Mouse (Mus musculus): Measurements from ENCODE around the gene Galnt16. TPM values are rescaled to one million over a fixed set of nuclear protein-coding genes. Genes with fewer than 3 reads are reported as not detected.

The Galnt16 gene
- polyA plus RNA-seq, 1 experiment from 2014 or later: 22.7 TPM

DNA sequence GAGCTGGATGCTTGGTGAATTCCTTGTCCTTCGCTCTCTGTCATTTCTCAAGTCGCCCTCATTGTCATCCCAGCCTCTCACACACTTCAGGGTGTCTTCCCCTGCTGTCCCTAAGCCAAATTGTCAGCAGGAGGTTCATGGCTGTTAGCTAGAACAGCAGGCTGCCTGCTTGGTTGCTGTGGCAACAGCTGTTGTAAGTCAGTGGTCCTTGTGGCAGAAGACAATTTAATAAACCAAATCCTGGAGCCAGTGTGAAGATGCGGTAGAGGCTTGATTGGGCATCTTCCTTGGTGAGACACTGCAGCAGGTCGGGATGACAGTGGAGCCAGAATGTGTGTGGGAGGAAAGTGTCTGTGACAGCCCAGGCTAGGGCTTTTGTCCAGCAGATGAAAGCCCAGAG is 27.2 kb downstream of the Galnt16 start:
- ATAC-seq (ENCODE audit: low read depth): peak; percentile 62
- no peaks in the 10 kb centered on the region for H3K9me3 ChIP-seq (ENCODE audit: control insufficient read depth, low read length)
- H3K27ac ChIP-seq (ENCODE audit: low read depth, low read length): peak overlapping the region; percentile 56
- H3K4me2 ChIP-seq (ENCODE audit: low read depth, low read length): no peak overlapping the region
- peaks cover 9% of the 10 kb centered on the region; the same call in 1 of the 2 replicates for H3K4me1 ChIP-seq (ENCODE audit: control insufficient read depth, insufficient read depth, low read length)
- H3K4me3 ChIP-seq (ENCODE audit: low read depth, low read length): no peak overlapping the region
- H3K36me3 ChIP-seq (ENCODE audit: control insufficient read depth, insufficient read depth, low read length): no peaks in the 10 kb centered on the region
- 9% methylated on average over 4 of the region's 4 CpGs for WGBS
- no peaks in the 10 kb centered on the region for H3K27me3 ChIP-seq (ENCODE audit: control insufficient read depth, insufficient read depth, low read length)
- no peak overlapping the region for H3K9ac ChIP-seq (replicated peaks; ENCODE audit: low read depth, low read length)

DNA sequence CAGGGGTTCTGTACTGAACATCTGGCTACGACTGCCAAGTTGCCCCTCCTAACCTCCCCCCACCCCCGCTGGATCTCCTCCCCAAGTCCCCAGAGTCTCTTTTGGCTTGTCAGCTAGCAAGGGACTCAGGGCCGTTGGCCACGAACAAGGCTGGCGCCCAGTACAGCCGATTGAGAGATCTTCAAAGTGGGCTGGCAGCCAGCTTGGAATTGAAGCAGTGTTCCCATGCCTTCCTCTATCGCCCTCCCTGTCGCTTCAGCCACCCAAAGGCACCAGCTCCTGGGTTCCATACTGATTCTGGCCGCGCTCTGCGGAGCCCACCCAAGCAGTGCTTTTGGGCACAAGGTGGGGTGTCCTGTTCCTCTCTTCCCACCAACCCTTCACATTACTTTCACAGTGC is 31.6 kb downstream of the Galnt16 start:
- no peak for ATAC-seq (ENCODE audit: low read depth)

DNA sequence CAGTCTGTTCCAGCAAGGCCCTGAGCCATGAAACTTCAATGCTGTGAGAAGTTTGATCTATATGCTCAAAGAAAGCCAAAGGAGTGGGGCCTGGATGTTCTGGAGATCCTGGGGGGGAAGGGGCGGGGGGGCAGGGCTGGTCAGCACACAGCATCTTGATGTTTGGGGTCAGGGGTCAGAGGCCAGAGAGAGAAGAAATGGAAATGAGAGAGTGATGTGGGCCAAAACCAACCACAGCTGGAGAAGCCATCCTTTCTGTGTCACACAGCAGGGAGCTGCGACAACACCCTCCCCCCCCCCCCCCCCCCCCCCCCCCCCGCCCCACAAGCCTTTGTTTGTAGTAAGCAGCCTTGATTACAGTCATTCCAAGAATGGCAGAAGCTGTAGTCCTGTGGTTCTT is 35.1 kb downstream of the Galnt16 start:
- Histone ChIP-seq H3K27ac (ENCODE audit: low read depth, low read length) (no peak overlapping the region), H3K27me3 (ENCODE audit: control insufficient read depth, insufficient read depth, low read length) (no peaks in the 10 kb centered on the region), H3K9me3 (ENCODE audit: control insufficient read depth, low read length) (no peaks in the 10 kb centered on the region), H3K4me1 (ENCODE audit: control insufficient read depth, insufficient read depth, low read length) (no peaks in the 10 kb centered on the region), H3K4me2 (ENCODE audit: low read depth, low read length) (no peak overlapping the region), H3K9ac (replicated peaks; ENCODE audit: low read depth, low read length) (no peak overlapping the region), H3K4me3 (ENCODE audit: low read depth, low read length) (no peak overlapping the region), H3K36me3 (ENCODE audit: control insufficient read depth, insufficient read depth, low read length) (no peaks in the 10 kb centered on the region)
- no peak for ATAC-seq (ENCODE audit: low read depth)
- WGBS: 6% methylated on average over 2 of the region's 3 CpGs

More for the DNA sequence above, 31.6 kb downstream of the Galnt16 start:
- H3K4me1 ChIP-seq (ENCODE audit: control insufficient read depth, insufficient read depth, low read length): peaks cover 9% of the 10 kb centered on the region; the same call in 1 of the 2 replicates
- H3K27me3 ChIP-seq (ENCODE audit: control insufficient read depth, insufficient read depth, low read length): no peaks in the 10 kb centered on the region
- 61% methylated on average over 11 of the region's 11 CpGs for WGBS
- H3K9me3 ChIP-seq (ENCODE audit: control insufficient read depth, low read length): no peaks in the 10 kb centered on the region
- no peak overlapping the region for H3K9ac ChIP-seq (replicated peaks; ENCODE audit: low read depth, low read length)
- no peak overlapping the region for H3K4me3 ChIP-seq (ENCODE audit: low read depth, low read length)
- no peak overlapping the region for H3K4me2 ChIP-seq (ENCODE audit: low read depth, low read length)
- no peaks in the 10 kb centered on the region for H3K36me3 ChIP-seq (ENCODE audit: control insufficient read depth, insufficient read depth, low read length)
- no peak overlapping the region for H3K27ac ChIP-seq (ENCODE audit: low read depth, low read length)

DNA sequence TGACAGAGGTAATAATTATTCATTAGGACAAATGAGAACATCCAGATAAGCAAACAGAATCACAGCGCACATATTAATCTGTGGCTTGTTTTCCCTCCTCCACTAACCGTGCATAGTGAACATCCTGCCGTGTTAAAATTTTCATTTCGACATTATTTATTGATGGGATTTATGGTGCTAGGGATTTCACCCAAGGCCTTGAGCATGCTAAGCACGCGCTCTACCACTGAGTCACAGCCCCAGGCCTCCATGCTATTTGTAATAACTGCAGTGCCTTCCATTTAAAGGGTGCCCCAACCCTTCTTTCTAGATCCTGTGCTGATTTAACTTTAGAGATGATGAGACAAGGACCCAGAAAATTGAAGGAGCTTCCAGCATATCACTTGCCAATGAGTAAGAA is 36.2 kb downstream of the Galnt16 start:
- Histone ChIP-seq H3K9me3 (ENCODE audit: control insufficient read depth, low read length) (no peaks in the 10 kb centered on the region), H3K27me3 (ENCODE audit: control insufficient read depth, insufficient read depth, low read length) (no peaks in the 10 kb centered on the region), H3K4me3 (ENCODE audit: low read depth, low read length) (no peak overlapping the region), H3K4me2 (ENCODE audit: low read depth, low read length) (no peak overlapping the region), H3K36me3 (ENCODE audit: control insufficient read depth, insufficient read depth, low read length) (no peaks in the 10 kb centered on the region), H3K27ac (ENCODE audit: low read depth, low read length) (no peak overlapping the region), H3K9ac (replicated peaks; ENCODE audit: low read depth, low read length) (no peak overlapping the region), H3K4me1 (ENCODE audit: control insufficient read depth, insufficient read depth, low read length) (no peaks in the 10 kb centered on the region)
- WGBS: 54% methylated on average over 6 of the region's 6 CpGs
- peak; percentile 46; the same call in 1 of the 2 replicates for ATAC-seq (ENCODE audit: low read depth)

DNA sequence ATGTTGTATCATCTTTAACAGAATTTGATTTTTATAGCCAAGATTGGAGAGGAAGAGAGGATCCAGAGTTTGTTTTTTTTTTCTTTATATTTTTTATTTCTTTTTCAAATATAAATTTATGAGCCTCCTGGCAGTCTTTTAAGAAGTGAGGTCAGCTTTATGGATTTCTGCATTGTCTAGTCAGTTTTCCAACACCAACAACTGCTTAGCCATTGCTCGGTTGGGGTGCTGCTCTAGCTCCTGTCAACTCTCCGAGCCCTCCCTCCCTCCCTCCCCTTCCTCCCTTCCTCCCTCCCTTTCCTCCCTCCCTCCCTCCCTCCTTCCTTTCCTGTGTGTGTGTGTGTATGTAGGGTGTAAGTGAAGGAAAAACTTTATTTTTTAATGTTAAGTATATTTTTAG is 43.8 kb downstream of the Galnt16 start:
- no peak overlapping the region for H3K27ac ChIP-seq (ENCODE audit: low read depth, low read length)
- ATAC-seq (ENCODE audit: low read depth): no peak
- H3K4me2 ChIP-seq (ENCODE audit: low read depth, low read length): no peak overlapping the region
- H3K9me3 ChIP-seq (ENCODE audit: control insufficient read depth, low read length): no peaks in the 10 kb centered on the region
- H3K4me3 ChIP-seq (ENCODE audit: low read depth, low read length): no peak overlapping the region
- H3K9ac ChIP-seq (replicated peaks; ENCODE audit: low read depth, low read length): no peak overlapping the region
- no peaks in the 10 kb centered on the region for H3K36me3 ChIP-seq (ENCODE audit: control insufficient read depth, insufficient read depth, low read length)
- no peaks in the 10 kb centered on the region for H3K27me3 ChIP-seq (ENCODE audit: control insufficient read depth, insufficient read depth, low read length)
- 10% methylated on average over 2 of the region's 2 CpGs for WGBS
- H3K4me1 ChIP-seq (ENCODE audit: control insufficient read depth, insufficient read depth, low read length): peaks cover 6% of the 10 kb centered on the region

DNA sequence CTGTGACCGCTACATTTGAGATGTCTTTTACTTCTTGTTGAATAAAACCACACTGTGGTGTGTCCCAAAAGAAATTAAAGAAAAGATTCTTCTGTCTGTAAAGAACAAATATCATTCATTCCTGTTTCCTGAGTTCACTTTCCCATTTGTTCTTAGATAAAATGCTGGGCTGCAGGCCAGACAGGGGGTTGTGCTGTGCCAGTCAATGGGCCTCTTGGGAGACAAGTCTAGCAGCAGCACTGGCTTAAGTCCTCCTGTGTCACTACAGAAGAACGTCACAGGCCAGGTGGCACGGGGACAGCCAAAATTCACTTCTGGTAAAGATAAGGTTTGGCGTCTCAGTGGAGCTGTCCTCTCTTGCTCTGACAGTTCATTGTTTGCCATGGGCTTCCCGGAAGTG is 44.7 kb downstream of the Galnt16 start:
- Histone ChIP-seq H3K4me1 (ENCODE audit: control insufficient read depth, insufficient read depth, low read length) (peaks cover 6% of the 10 kb centered on the region), H3K4me3 (ENCODE audit: low read depth, low read length) (no peak overlapping the region), H3K9me3 (ENCODE audit: control insufficient read depth, low read length) (no peaks in the 10 kb centered on the region), H3K9ac (replicated peaks; ENCODE audit: low read depth, low read length) (no peak overlapping the region), H3K27me3 (ENCODE audit: control insufficient read depth, insufficient read depth, low read length) (no peaks in the 10 kb centered on the region), H3K36me3 (ENCODE audit: control insufficient read depth, insufficient read depth, low read length) (no peaks in the 10 kb centered on the region), H3K4me2 (ENCODE audit: low read depth, low read length) (no peak overlapping the region), H3K27ac (ENCODE audit: low read depth, low read length) (no peak overlapping the region)
- WGBS: 67% methylated on average over 5 of the region's 5 CpGs
- ATAC-seq (ENCODE audit: low read depth): no peak

DNA sequence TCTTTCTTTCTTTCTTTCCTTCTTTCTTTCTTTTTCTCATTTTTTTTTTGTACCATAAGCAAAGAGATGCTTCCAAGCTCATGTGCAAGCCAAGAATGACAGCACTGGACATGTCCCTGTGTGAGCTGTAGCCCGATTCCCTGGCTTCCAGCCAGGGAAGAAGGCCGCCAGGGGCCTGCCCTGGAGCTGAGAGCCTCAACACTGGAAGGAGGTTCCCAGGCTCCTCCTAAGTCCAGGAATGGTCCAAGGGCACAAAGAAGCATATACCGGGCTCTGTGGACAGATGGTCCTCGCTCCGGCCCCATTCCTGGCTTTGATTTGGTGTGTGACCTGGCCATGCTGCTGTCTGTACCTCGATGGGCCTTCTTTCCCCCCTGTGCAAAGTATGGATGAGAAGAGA is 46.9 kb downstream of the Galnt16 start:
- no peak for ATAC-seq (ENCODE audit: low read depth)

DNA sequence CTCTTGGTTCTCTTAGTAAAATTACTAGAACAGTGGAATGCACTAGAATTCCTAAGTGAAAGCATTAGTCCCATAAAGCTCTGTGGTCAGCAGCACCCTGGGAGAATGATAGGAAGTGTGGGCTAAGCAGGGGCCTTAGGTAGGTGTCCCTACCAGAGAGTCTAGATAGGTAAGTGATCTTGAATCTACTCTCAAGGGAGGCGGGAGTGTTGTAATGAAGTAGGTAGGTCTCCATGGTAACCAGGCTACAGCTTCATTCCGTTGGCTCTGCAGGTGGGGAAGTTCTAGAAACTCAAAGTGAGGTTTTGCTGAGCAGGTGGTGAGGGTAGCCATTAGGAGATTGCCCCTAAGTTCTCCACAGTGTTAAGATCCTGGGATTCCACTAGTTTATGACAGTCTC is 47.7 kb downstream of the Galnt16 start:
- H3K9me3 ChIP-seq (ENCODE audit: control insufficient read depth, low read length): no peaks in the 10 kb centered on the region
- H3K4me2 ChIP-seq (ENCODE audit: low read depth, low read length): no peak overlapping the region
- H3K4me3 ChIP-seq (ENCODE audit: low read depth, low read length): no peak overlapping the region
- no peak for ATAC-seq (ENCODE audit: low read depth)
- no peaks in the 10 kb centered on the region for H3K36me3 ChIP-seq (ENCODE audit: control insufficient read depth, insufficient read depth, low read length)
- H3K9ac ChIP-seq (replicated peaks; ENCODE audit: low read depth, low read length): no peak overlapping the region
- peaks cover 6% of the 10 kb centered on the region for H3K4me1 ChIP-seq (ENCODE audit: control insufficient read depth, insufficient read depth, low read length)
- no peaks in the 10 kb centered on the region for H3K27me3 ChIP-seq (ENCODE audit: control insufficient read depth, insufficient read depth, low read length)
- H3K27ac ChIP-seq (ENCODE audit: low read depth, low read length): no peak overlapping the region
- WGBS: 57% methylated on average over 2 of the region's 2 CpGs

More for the DNA sequence above, 46.9 kb downstream of the Galnt16 start:
- WGBS: 77% methylated on average over 6 of the region's 6 CpGs
- H3K4me1 ChIP-seq (ENCODE audit: control insufficient read depth, insufficient read depth, low read length): peaks cover 6% of the 10 kb centered on the region
- no peaks in the 10 kb centered on the region for H3K27me3 ChIP-seq (ENCODE audit: control insufficient read depth, insufficient read depth, low read length)
- H3K9me3 ChIP-seq (ENCODE audit: control insufficient read depth, low read length): no peaks in the 10 kb centered on the region
- no peaks in the 10 kb centered on the region for H3K36me3 ChIP-seq (ENCODE audit: control insufficient read depth, insufficient read depth, low read length)
- H3K4me3 ChIP-seq (ENCODE audit: low read depth, low read length): no peak overlapping the region
- no peak overlapping the region for H3K4me2 ChIP-seq (ENCODE audit: low read depth, low read length)
- H3K9ac ChIP-seq (replicated peaks; ENCODE audit: low read depth, low read length): no peak overlapping the region
- no peak overlapping the region for H3K27ac ChIP-seq (ENCODE audit: low read depth, low read length)

DNA sequence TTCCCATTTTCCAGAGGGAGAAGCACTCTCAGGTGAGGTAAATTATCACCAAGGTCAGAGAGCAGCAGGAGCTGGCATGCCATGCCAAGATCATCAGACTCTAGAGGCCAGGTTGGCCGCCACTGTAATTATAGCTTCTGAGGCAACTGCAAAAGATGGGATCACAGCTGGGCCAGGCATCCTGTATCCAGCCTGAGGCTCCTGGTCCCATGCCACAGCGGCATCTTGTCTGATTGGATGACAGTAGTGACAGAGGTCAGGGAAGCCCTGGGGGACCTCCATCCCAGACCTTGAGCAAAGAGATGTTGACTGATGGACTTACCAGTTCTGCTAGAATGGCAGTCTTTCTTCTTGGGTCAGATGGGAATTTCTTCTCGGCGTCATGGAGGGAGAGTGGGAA is 48.4 kb downstream of the Galnt16 start:
- ATAC-seq (ENCODE audit: low read depth): no peak
- H3K36me3 ChIP-seq (ENCODE audit: control insufficient read depth, insufficient read depth, low read length): no peaks in the 10 kb centered on the region
- no peaks in the 10 kb centered on the region for H3K9me3 ChIP-seq (ENCODE audit: control insufficient read depth, low read length)
- H3K4me3 ChIP-seq (ENCODE audit: low read depth, low read length): no peak overlapping the region
- WGBS: 23% methylated on average over 4 of the region's 4 CpGs
- no peaks in the 10 kb centered on the region for H3K27me3 ChIP-seq (ENCODE audit: control insufficient read depth, insufficient read depth, low read length)
- no peak overlapping the region for H3K4me2 ChIP-seq (ENCODE audit: low read depth, low read length)
- H3K27ac ChIP-seq (ENCODE audit: low read depth, low read length): no peak overlapping the region
- peaks cover 6% of the 10 kb centered on the region for H3K4me1 ChIP-seq (ENCODE audit: control insufficient read depth, insufficient read depth, low read length)
- H3K9ac ChIP-seq (replicated peaks; ENCODE audit: low read depth, low read length): no peak overlapping the region

Measured in neural tube, embryonic 14.5 days (tissue).